Mouse (Mus musculus): Measurements from ENCODE around the gene Zmynd12.

DNA sequence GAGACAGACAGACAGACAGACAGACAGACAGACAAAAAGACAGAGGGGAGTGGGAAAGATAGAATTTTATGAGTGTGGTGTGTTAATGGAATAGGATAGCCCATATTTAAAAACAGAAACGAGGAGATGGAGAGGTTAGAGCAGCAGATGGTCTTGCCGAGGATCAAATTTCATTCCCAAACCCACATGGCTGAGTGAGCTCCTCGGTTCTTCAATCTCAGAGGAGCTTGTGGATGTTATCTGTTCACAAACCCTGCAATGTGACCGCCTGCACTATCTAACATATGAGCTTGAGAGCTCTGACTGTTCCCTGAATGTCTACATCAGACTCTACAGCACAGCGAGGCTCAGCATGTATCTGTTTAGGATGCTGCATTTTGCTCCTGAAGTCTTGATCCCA lies 50.5 kb downstream of the Zmynd12 start:
- no peak for TF ChIP-seq CTCF (IDR thresholded peaks at IDR 0.05; ENCODE audit: borderline replicate concordance, control insufficient read depth, extremely low read depth, insufficient read depth, low read length, poor library complexity)
- no peak for TF ChIP-seq POLR2A (IDR thresholded peaks at IDR 0.05; ENCODE audit: control insufficient read depth, extremely low read depth, insufficient read depth, low read length, poor library complexity)

Measured in thymus, adult 2 months (tissue).